Mouse (Mus musculus) heart, embryonic 12.5 days (tissue): ENCODE results near the gene Camkk1. TPM values are rescaled to one million over a fixed set of nuclear protein-coding genes. Genes with fewer than 3 reads are reported as not detected.

Source experiments
- ATAC-seq: fragments of 200-750 bp; cut with Nextera tagmentation; 2 replicates; pipeline ENCODE4 v1.8.0; 2017; ENCODE audit warnings: moderate TSS enrichment, moderate library complexity; ENCODE audit not compliant: insufficient number of reproducible peaks, low FRiP score
- H3K27ac ChIP-seq: fragments of 300-500 bp; sonication (generic); 2 replicates; pipeline ENCODE4 v1.5.1; 2016; ENCODE audit warnings: mild to moderate bottlenecking, moderate library complexity; ENCODE audit not compliant: poor library complexity, severe bottlenecking
- H3K27me3 ChIP-seq: fragments of 300-500 bp; sonication (generic); replicated peaks from 2 replicates; pipeline ENCODE4 v1.6.1; 2016; ENCODE audit warnings: mild to moderate bottlenecking, moderate library complexity
- H3K36me3 ChIP-seq: fragments of 300-500 bp; sonication (generic); 2 replicates; pipeline ENCODE4 v1.6.1; 2016; ENCODE audit warnings: mild to moderate bottlenecking, moderate library complexity
- H3K4me1 ChIP-seq: fragments of 300-500 bp; sonication (generic); replicated peaks from 2 replicates; pipeline ENCODE4 v1.6.1; 2016; ENCODE audit warnings: mild to moderate bottlenecking
- H3K4me2 ChIP-seq: fragments of 300-500 bp; sonication (generic); 2 replicates; pipeline ENCODE4 v1.6.1; 2016; ENCODE audit warnings: mild to moderate bottlenecking, moderate library complexity
- H3K4me3 ChIP-seq: fragments of 300-500 bp; sonication (generic); 2 replicates; pipeline ENCODE4 v1.5.1; 2016; ENCODE audit warnings: mild to moderate bottlenecking
- H3K9ac ChIP-seq: fragments of 300-500 bp; sonication (generic); 2 replicates; pipeline ENCODE4 v1.6.1; 2016; ENCODE audit warnings: mild to moderate bottlenecking, moderate library complexity
- H3K9me3 ChIP-seq: fragments of 300-500 bp; sonication (generic); replicated peaks from 2 replicates; pipeline ENCODE4 v1.6.1; 2016; ENCODE audit warnings: mild to moderate bottlenecking, moderate library complexity
- WGBS: fragments of 180-500 bp; shearing (Covaris S2); methylation state at CpG from one replicate; pipeline ENCODE4 v1.1.7; 2016; 5-methylcytosine and 5-hydroxymethylcytosine counted together
- polyA plus RNA-seq: library from polyadenylated mRNA; unstranded; fragments of >200 nt; fragmentation: Nextera tagmentation; extraction: Ambion mirVana; gene quantifications from 2 replicates; pipeline ENCODE4 v1.2.1, GENCODE M21; 2016

Gene Camkk1
- polyA plus RNA-seq, 1 experiment from 2014 or later: 2.0 TPM

- peaks cover 47% of the 10 kb centered on the region for H3K27me3 ChIP-seq
- H3K27ac ChIP-seq: no peak overlapping the region
- WGBS: 84% methylated on average over 4 of the region's 4 CpGs
- H3K4me1 ChIP-seq: peaks cover 10% of the 10 kb centered on the region; the same call in 1 of the 2 replicates
- no peaks in the 10 kb centered on the region for H3K36me3 ChIP-seq
- H3K9ac ChIP-seq: no peak overlapping the region
- H3K4me3 ChIP-seq: no peak overlapping the region
- H3K9me3 ChIP-seq: no peaks in the 10 kb centered on the region
- no peak overlapping the region for H3K4me2 ChIP-seq
- ATAC-seq: no peak
Measured at GRCm38 (mm10) chr11:73014831-73015344, 3.9 kb upstream of the Camkk1 start.

GRCm38 (mm10) chr11:73015391-73016102 lies 3.3 kb upstream of the Camkk1 start:
- Histone ChIP-seq H3K27me3 (peaks cover 47% of the 10 kb centered on the region), H3K4me2 (no peak overlapping the region), H3K4me1 (peaks cover 10% of the 10 kb centered on the region; the same call in 1 of the 2 replicates), H3K36me3 (no peaks in the 10 kb centered on the region), H3K9ac (no peak overlapping the region), H3K27ac (no peak overlapping the region), H3K9me3 (no peaks in the 10 kb centered on the region), H3K4me3 (no peak overlapping the region)
- no peak for ATAC-seq
- WGBS: 70% methylated on average over 5 of the region's 5 CpGs

- peaks cover 47% of the 10 kb centered on the region for H3K27me3 ChIP-seq
- H3K4me3 ChIP-seq: no peak overlapping the region
- ATAC-seq: no peak
- no peaks in the 10 kb centered on the region for H3K9me3 ChIP-seq
- no peak overlapping the region for H3K4me2 ChIP-seq
- H3K9ac ChIP-seq: no peak overlapping the region
- H3K4me1 ChIP-seq: peaks cover 10% of the 10 kb centered on the region; the same call in 1 of the 2 replicates
- WGBS: 66% methylated on average over 6 of the region's 6 CpGs
- no peaks in the 10 kb centered on the region for H3K36me3 ChIP-seq
- no peak overlapping the region for H3K27ac ChIP-seq
Measured at GRCm38 (mm10) chr11:73016103-73016420, 2.7 kb upstream of the Camkk1 start.

- no peaks in the 10 kb centered on the region for H3K36me3 ChIP-seq
- peak overlapping the region; percentile 62 for H3K4me3 ChIP-seq
- ATAC-seq: peak; percentile 37
- WGBS: 1% methylated on average over 46 of the region's 46 CpGs
- peaks cover 50% of the 10 kb centered on the region for H3K27me3 ChIP-seq
- no peak overlapping the region for H3K27ac ChIP-seq
- H3K9me3 ChIP-seq: no peaks in the 10 kb centered on the region
- H3K4me2 ChIP-seq: peak overlapping the region; percentile 99
- H3K9ac ChIP-seq: peak overlapping the region; percentile 71
- H3K4me1 ChIP-seq: peaks cover 22% of the 10 kb centered on the region
Measured at GRCm38 (mm10) chr11:73019147-73019795, 463 bp downstream of the Camkk1 start.

- Histone ChIP-seq H3K4me2 (no peak overlapping the region), H3K4me3 (no peak overlapping the region), H3K27me3 (peaks cover 59% of the 10 kb centered on the region), H3K4me1 (peaks cover 32% of the 10 kb centered on the region), H3K9ac (no peak overlapping the region), H3K27ac (no peak overlapping the region), H3K9me3 (no peaks in the 10 kb centered on the region), H3K36me3 (no peaks in the 10 kb centered on the region)
- 56% methylated on average over 7 of the region's 7 CpGs for WGBS
- no peak for ATAC-seq
Measured at GRCm38 (mm10) chr11:73020953-73021800, 2.4 kb downstream of the Camkk1 start.

GRCm38 (mm10) chr11:73023099-73023498 lies 4.3 kb downstream of the Camkk1 start:
- no peak overlapping the region for H3K4me2 ChIP-seq
- H3K9ac ChIP-seq: no peak overlapping the region
- no peaks in the 10 kb centered on the region for H3K36me3 ChIP-seq
- H3K27me3 ChIP-seq: peaks cover 49% of the 10 kb centered on the region
- H3K4me1 ChIP-seq: peaks cover 43% of the 10 kb centered on the region
- 56% methylated on average over 9 of the region's 9 CpGs for WGBS
- H3K27ac ChIP-seq: no peak overlapping the region
- no peak overlapping the region for H3K4me3 ChIP-seq
- H3K9me3 ChIP-seq: no peaks in the 10 kb centered on the region
- no peak for ATAC-seq

- ATAC-seq: no peak
- H3K4me3 ChIP-seq: no peak overlapping the region
- peaks cover 46% of the 10 kb centered on the region for H3K27me3 ChIP-seq
- H3K36me3 ChIP-seq: no peaks in the 10 kb centered on the region
- H3K9me3 ChIP-seq: no peaks in the 10 kb centered on the region
- no peak overlapping the region for H3K4me2 ChIP-seq
- no peak overlapping the region for H3K9ac ChIP-seq
- peaks cover 43% of the 10 kb centered on the region for H3K4me1 ChIP-seq
- 53% methylated on average over 4 of the region's 4 CpGs for WGBS
- H3K27ac ChIP-seq: no peak overlapping the region
Measured at GRCm38 (mm10) chr11:73023827-73024226, 5.0 kb downstream of the Camkk1 start.

GRCm38 (mm10) chr11:73024236-73024904 lies 5.6 kb downstream of the Camkk1 start:
- H3K27me3 ChIP-seq: peaks cover 44% of the 10 kb centered on the region
- no peaks in the 10 kb centered on the region for H3K36me3 ChIP-seq
- peaks cover 43% of the 10 kb centered on the region for H3K4me1 ChIP-seq
- peak; percentile 58 for ATAC-seq
- no peak overlapping the region for H3K9ac ChIP-seq
- H3K4me2 ChIP-seq: no peak overlapping the region
- no peak overlapping the region for H3K4me3 ChIP-seq
- no peaks in the 10 kb centered on the region for H3K9me3 ChIP-seq
- no peak overlapping the region for H3K27ac ChIP-seq
- WGBS: 47% methylated on average over 7 of the region's 7 CpGs

- WGBS: 39% methylated on average over 8 of the region's 8 CpGs
- Histone ChIP-seq H3K4me3 (no peak overlapping the region), H3K27ac (no peak overlapping the region), H3K27me3 (peaks cover 19% of the 10 kb centered on the region), H3K4me1 (peaks cover 44% of the 10 kb centered on the region), H3K36me3 (no peaks in the 10 kb centered on the region), H3K9ac (no peak overlapping the region; the same call in 1 of the 2 replicates), H3K4me2 (no peak overlapping the region), H3K9me3 (no peaks in the 10 kb centered on the region)
- no peak for ATAC-seq
Measured at GRCm38 (mm10) chr11:73026961-73027360, 8.2 kb downstream of the Camkk1 start.

- WGBS: 29% methylated on average over 20 of the region's 20 CpGs
- H3K4me3 ChIP-seq: peak overlapping the region; percentile 26
- no peak overlapping the region; the same call in 1 of the 2 replicates for H3K27ac ChIP-seq
- H3K27me3 ChIP-seq: peaks cover 17% of the 10 kb centered on the region; the same call in 1 of the 2 replicates
- no peaks in the 10 kb centered on the region for H3K36me3 ChIP-seq
- peaks cover 23% of the 10 kb centered on the region for H3K4me1 ChIP-seq
- no peaks in the 10 kb centered on the region for H3K9me3 ChIP-seq
- H3K9ac ChIP-seq: peak overlapping the region; percentile 67
- peak; percentile 81 for ATAC-seq
- H3K4me2 ChIP-seq: peak overlapping the region; percentile 67
Measured at GRCm38 (mm10) chr11:73030821-73031498, 12.2 kb downstream of the Camkk1 start.
